Mouse (Mus musculus) cerebellum, postnatal 14 days (tissue): ENCODE measurements around the gene Gstm5.
"Not testable (repeated sequence)": the region's sequence is repeated elsewhere in the genome, so short reads cannot be mapped to it uniquely, and the experiment has no call there.

Source experiments
- DNase-seq, 2 experiments: peaks; one replicate each; pipeline ENCODE4 v3.0.0; 2021; ENCODE audit warnings: mixed read lengths in 2 of 2

Gene Gstm5

GRCm38 (mm10) chr3:107895720-107896569, at the start of gene Gstm5:
TSS of gene Gstm5 (plus strand) at chr3:107895821.
- peak; percentile 88 to 89 for DNase-seq

DNA sequence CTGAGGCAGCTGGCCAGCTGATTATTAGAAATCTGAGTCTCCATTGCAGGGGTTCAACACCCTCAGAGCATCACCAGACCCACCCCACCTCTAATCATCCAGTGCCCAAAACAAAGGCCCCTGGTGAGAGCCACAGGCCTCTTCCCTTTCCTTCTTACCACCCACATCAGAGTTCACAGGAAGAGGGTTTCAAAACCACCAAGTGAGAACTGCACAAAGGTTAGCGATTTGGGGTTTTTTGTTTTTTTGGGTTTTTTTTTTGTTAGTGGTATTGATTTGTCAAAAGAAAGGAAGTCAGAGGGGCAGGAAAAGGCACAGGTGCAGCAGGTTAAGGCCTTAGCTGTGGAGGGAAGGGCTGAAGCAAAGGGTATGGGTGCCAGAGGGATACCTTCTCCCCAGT, 49.4 kb upstream of the Gstm5 start:
- DNase-seq: no peak

GRCm38 (mm10) chr3:107846835-107847234, 48.8 kb upstream of the Gstm5 start:
- DNase-seq: no peak

GRCm38 (mm10) chr3:107848126-107848525, 47.5 kb upstream of the Gstm5 start:
- no peak for DNase-seq

GRCm38 (mm10) chr3:107849000-107849692, 46.5 kb upstream of the Gstm5 start:
- DNase-seq: no peak

DNA sequence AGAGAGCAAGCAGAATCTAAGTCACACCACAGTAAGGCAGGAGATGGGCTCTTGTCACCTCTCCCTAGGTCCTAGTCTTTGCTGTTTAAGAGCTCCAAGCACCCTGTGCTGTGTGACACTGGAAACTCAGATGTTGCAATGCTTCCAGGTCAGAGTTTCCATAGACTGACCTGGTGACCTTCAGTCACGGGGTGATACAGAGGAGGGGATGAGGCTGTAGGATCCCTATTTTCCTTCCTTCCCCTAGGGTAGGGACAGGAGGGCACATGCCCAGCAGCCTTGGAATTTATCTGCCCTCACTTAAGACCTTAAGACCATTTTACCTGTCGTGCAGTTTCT, 46.0 kb upstream of the Gstm5 start:
- DNase-seq: no peak

DNA sequence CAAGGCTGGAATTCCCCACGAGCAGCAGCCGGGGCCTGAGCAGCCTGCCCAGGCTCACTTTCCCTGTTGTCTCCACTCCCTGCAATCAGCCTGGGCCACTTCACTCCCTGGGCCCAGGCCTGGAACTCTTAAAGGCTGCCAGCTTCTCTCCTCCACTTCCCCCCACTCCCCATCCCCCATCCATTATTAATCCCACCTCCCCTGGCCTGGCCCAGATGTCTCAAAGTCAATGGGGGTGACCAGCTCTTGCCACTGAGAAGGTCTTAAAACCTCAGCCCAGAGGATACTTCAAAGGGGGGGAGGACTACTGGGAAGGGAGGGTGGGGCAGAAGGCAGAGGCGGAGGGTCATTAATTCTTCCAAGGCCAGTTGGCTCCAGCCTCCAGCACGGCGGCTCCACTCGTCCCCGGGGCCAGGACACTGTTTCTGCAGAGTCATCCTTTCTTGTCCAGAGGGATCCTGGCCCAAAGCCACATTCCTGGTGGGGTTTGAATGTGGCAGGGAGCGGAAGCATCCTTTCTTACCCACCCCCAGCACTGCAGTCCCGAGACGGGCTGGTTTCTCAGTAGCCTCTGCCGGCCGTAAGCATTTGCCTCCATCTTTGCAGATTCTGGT, 45.1 kb upstream of the Gstm5 start:
- DNase-seq: peak; percentile 73 to 83

DNA sequence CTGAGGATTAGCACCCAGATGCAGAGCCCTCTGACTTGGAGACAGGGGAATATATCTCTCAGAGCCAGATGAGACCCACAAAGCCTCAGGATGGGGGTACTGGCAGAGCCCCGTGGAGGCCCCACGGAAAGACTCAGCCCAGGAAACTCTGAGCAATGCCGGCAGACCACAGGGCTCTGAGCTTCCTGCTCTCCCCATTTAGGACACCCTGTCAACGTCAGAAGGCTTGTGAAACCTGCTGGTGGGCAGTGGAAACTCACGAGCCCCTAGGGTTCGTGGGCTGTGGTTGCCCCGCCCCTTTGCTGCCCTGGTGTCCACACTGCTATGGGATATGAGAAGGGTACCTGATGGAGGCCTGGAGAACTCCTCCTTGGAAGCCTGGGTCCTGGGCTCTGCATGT, 42.8 kb upstream of the Gstm5 start:
- no peak for DNase-seq

GRCm38 (mm10) chr3:107853232-107854181, 42.1 kb upstream of the Gstm5 start:
- DNase-seq: no peak

DNA sequence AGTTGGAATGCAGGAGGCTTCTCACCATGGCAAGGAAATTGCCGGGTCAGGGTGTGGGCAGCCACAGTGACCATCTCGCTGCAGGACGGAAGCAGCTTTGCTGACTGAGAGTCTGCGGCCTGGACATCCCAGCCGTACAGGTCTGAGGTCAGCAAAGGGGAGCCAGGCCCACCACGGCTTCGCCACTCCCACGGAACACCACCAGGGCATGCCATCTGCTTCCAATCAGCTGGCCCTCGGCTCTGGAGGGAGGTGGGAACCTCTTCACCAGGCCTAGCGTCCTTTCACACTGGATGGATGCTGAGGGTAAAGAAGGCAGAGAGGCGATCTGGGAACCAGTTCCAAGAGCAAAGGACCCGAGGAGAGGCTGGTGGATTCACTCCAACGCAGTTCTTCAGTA, 40.3 kb upstream of the Gstm5 start:
- DNase-seq: no peak

GRCm38 (mm10) chr3:107857646-107858045, 38.0 kb upstream of the Gstm5 start:
- DNase-seq: no peak

GRCm38 (mm10) chr3:107861483-107861882, 34.1 kb upstream of the Gstm5 start:
- DNase-seq: not testable (repeated sequence)

DNA sequence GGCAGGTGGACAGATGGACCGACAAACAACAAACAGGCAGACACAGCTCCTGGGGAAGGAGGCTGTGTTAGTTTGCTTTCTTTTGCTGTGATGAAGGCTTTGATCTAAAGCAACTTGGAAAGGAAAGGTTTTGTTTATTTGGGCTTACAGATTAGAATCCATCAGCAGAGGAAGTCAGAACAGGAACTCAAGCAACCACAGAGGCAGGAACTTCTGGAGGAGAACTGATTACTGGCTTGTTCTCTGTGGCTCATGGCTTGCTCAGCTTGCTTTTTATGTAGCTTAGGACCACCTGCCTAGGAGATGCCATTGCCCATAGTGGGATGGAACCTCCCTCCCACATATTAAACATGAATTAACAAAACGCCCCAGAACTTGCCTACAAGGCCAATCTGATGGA, 33.1 kb upstream of the Gstm5 start:
- no peak for DNase-seq

DNA sequence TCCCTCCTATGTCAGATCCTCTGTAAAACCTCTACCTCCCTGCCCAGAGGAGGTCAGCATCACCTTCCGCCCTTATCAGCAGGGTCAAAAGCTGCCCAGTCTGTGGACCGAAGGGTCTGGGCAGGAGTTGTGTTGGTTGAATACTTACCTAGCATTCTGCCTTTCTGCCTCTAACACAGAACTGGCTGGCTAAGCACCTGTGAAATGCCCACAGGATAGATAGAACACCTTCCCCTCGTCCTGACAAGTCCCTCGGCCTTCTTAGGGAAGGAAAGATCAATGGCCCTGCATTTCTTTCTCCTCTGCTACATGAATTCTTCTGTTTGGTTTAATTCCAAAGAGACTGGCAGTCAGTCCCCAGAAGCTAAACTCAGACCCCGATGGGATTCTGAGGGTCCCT, 32.1 kb upstream of the Gstm5 start:
- DNase-seq: no peak

DNA sequence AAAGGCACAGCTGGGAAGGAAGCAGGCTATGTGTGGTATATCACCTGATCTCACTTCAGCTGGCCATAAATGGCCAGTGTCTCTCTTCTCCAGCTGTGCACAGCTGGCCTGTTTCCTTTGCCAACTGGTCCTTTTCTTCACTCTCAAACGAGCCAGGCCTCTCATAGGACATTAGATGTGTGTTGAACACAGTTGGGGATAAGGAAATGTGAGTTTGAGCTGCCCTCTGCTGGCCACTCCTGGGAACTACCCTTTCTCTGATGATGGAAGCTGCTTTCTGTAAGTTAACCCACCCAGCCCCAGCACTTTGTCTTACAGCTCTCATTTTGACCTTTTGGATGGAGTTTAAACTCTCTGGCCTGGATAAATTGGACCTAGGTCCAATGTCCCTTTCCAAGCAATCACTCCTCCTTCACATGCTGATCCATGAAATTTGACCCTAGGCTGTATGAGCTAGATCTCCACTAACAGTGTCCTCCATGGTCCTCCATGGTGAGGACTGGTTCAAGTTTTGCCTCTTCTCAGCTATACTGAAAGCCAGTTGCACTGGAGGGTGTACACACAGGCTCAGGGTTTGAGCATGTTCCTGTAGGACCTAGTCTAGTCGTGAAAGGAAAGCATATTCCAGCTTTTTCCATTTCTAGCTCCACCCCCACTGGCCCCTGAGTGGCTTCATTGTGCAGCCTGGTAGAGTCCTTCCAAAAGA, 31.6 kb upstream of the Gstm5 start:
- peak; percentile 94 for DNase-seq

DNA sequence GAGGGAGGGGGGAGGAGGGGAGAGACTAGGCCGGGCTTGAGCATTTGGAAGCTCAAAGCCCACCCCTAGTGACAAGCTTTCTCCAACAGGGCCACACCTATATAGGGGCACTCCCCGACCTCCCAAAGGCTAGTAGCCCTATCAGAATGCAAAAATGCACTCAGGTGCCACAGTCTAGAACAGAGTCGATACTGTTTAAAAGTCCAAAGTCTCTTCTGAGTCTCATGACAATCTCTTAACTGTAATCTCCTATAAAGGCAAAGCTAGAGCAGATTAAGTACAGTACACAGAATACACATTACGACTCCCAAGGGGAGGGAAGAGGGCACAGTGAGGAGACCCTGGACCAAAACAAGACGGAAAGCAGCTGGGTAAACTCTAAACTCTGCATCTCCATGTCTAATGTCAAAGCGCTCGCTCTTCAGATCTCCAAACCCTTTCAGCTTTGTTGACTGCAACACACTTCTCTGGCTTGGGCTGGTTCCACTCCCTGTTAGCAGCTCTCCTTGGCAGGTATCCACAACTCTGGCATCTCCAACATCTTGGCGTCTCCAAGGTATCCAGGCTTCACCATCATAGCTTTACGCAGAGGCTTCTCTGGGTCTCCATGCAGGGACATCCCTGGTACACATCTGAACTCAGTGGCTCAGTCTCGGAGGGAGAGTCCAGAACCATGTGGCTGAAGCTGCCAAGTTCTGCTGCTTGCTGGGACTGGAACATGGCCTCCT, 30.1 kb upstream of the Gstm5 start:
- DNase-seq: no peak

GRCm38 (mm10) chr3:107867086-107867485, 28.5 kb upstream of the Gstm5 start:
- DNase-seq: peak; percentile 89 to 90

DNA sequence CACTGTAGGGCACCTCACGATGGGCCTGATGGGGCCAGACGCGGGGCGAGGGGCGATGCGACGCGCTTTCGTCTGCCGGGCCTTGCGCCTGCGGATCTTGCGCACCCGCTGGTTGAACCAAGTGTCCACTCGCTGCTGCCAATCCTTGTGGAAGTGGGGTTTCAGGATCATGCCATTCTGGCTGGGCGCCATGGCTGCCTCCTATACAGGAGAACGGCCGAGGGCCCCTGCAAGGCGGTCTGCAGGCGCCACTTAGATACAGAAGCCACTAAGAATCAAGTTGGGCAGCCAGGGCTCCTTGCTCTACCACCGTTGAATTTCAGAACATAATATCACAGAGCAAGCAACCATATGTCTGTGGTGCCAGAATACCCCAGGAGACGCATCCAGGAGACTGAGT, 27.2 kb upstream of the Gstm5 start:
- DNase-seq: peak in 1 of 2 experiments; percentile 35

DNA sequence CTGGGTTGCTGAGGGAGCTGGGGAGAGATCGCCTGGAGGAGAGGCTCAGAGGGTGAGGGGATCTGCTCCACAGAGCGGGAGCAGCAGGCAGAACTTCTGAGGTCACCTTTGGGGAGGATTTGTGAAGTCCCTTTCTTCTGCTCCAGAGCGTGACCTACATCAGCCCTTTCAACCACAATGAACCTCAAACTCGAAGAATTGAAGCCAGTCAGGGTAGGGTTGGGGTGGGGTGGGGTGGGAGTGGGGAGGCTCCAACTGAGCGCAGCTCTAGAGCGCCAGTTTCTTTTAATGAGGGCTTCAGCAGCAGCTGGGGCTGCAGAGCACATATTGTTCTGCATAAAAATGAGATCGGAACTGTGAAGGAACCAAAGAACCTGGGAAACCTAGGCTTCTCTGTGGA, 26.5 kb upstream of the Gstm5 start:
- no peak for DNase-seq

- DNase-seq: no peak
Measured at GRCm38 (mm10) chr3:107869925-107870324, 25.7 kb upstream of the Gstm5 start.
